Mouse (Mus musculus) limb, embryonic 11.5 days (tissue): ENCODE data around the gene Ero1l. TPM values are rescaled to one million over a fixed set of nuclear protein-coding genes. Genes with fewer than 3 reads are reported as not detected.

Experiments used
- ATAC-seq: fragments of 200-750 bp; cut with Nextera tagmentation; 2 replicates; pipeline ENCODE4 v1.8.0; 2017; ENCODE audit warnings: low read depth; ENCODE audit not compliant: insufficient number of reproducible peaks, low FRiP score, low TSS enrichment
- DNase-seq: peaks from one replicate; pipeline ENCODE4 v3.0.0-alpha.2; 2015; ENCODE audit warnings: low spot score
- H3K27ac ChIP-seq: fragments of 300-500 bp; sonication (generic); replicated peaks from 2 replicates; pipeline ENCODE4 v1.5.1; 2014; ENCODE audit warnings: low read depth, mild to moderate bottlenecking, low read length
- H3K27me3 ChIP-seq: fragments of 300-500 bp; sonication (generic); 2 replicates; pipeline ENCODE4 v1.6.1; 2014; ENCODE audit warnings: mild to moderate bottlenecking, low read length, mixed read lengths; ENCODE audit not compliant: control insufficient read depth, insufficient read depth
- H3K36me3 ChIP-seq: fragments of 300-500 bp; sonication (generic); 2 replicates; pipeline ENCODE4 v1.6.1; 2014; ENCODE audit warnings: mild to moderate bottlenecking, low read length, moderate library complexity, mixed read lengths; ENCODE audit not compliant: control insufficient read depth, insufficient read depth
- H3K4me1 ChIP-seq: fragments of 300-500 bp; sonication (generic); 2 replicates; pipeline ENCODE4 v1.6.1; 2014; ENCODE audit warnings: low read length, mixed read lengths; ENCODE audit not compliant: control insufficient read depth, insufficient read depth
- H3K4me2 ChIP-seq: fragments of 300-500 bp; sonication (generic); 2 replicates; pipeline ENCODE4 v1.6.1; 2014; ENCODE audit warnings: low read depth, mild to moderate bottlenecking, moderate library complexity; ENCODE audit not compliant: severe bottlenecking
- H3K4me3 ChIP-seq: fragments of 300-500 bp; sonication (generic); 2 replicates; pipeline ENCODE4 v1.5.1; 2014; ENCODE audit warnings: low read depth, low read length
- H3K9ac ChIP-seq: fragments of 300-500 bp; sonication (generic); 2 replicates; pipeline ENCODE4 v1.6.1; 2014; ENCODE audit warnings: mild to moderate bottlenecking, low read length
- H3K9me3 ChIP-seq: fragments of 300-500 bp; sonication (generic); 2 replicates; pipeline ENCODE4 v1.6.1; 2016; ENCODE audit warnings: low read length; ENCODE audit not compliant: control insufficient read depth
- whole genome bisulfite sequencing: fragments of 180-500 bp; shearing (Covaris S2); extraction: QIAGEN DNeasy Blood & Tissue Kit; methylation state at CpG from one replicate; pipeline ENCODE4 v1.1.7; 2014; 5-methylcytosine and 5-hydroxymethylcytosine counted together
- polyA plus RNA-seq: library from polyadenylated mRNA; unstranded; fragments of >200 nt; fragmentation: Nextera tagmentation; extraction: Ambion mirVana; gene quantifications from 2 replicates; pipeline ENCODE4 v1.2.1, GENCODE M21; 2014

The Ero1l gene
- polyA plus RNA-seq, 1 experiment from 2014 or later = 29.3 TPM

DNA sequence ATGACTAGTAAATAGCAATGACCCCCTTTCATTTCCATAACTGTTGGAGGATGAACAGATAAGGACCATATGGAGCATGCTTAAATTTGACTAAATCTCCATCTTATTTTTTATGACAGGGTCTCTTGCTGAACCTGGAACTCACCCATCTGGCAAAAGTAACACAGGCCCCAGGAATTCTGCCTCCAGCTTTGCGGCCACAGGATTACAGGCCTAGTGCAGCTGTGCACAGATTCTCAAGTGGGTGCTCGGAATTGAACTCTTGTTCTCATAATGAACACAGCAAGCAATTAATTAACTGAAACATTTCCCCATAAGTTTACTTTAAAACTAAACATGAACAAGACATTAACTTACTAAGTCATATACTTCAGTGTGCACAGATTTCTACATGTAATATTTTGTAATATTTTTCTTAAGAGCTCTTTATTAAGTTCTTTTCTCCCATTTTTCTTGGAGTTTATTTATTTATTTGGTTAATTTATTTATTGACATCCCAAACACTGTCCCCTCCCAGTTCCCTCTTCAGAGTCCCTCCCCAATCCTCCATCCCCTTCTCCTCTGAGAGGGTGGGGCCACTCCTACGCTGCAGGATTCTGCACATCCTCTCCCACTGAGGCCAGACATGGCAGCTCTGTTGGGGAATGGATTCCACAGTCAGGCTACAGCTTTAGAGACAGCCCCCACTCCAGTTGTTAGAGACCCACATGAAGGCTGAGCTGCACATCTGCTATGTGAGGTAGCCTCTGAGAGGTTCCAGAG is 54.6 kb downstream of the Ero1l start:
- Histone ChIP-seq H3K4me2 (no peak overlapping the region), H3K9me3 (no peaks in the 10 kb centered on the region), H3K4me1 (no peaks in the 10 kb centered on the region), H3K27me3 (no peaks in the 10 kb centered on the region), H3K9ac (no peak overlapping the region), H3K36me3 (no peaks in the 10 kb centered on the region), H3K4me3 (no peak overlapping the region), H3K27ac (no peak overlapping the region)
- DNase-seq (no peak), ATAC-seq (no peak)
- WGBS = 77% methylated on average over 3 of the region's 3 CpGs

DNA sequence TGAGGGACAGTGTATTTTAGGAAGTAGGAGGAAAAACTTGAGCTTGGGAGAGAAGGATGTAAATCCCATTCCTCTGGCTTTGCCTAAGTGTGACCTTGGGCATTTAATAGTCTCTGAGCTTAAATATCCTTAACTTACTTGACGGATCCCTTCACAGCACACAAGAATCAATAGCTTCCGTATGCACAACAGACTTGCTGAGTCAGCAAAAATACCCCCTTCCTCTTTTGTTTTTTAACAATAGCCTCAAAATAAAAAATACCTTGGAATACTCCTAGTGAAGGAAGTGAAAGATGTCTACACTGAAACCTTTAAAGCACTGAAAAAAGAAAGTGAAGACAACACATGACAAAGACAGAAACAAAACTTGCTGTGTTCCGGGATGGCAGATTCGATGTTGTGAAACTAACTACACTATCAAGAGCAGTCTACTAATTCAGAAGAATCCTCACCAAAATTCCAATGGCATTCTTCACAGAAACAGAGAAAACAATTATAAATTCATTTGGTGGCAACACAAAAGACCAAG is 67.0 kb downstream of the Ero1l start:
- Histone ChIP-seq H3K9me3 (no peaks in the 10 kb centered on the region), H3K27me3 (no peaks in the 10 kb centered on the region), H3K9ac (no peak overlapping the region), H3K4me2 (no peak overlapping the region), H3K36me3 (no peaks in the 10 kb centered on the region), H3K4me3 (no peak overlapping the region), H3K27ac (no peak overlapping the region), H3K4me1 (no peaks in the 10 kb centered on the region)
- no peak for DNase-seq
- WGBS = 92% methylated on average over 4 of the region's 4 CpGs
- ATAC-seq = no peak

DNA sequence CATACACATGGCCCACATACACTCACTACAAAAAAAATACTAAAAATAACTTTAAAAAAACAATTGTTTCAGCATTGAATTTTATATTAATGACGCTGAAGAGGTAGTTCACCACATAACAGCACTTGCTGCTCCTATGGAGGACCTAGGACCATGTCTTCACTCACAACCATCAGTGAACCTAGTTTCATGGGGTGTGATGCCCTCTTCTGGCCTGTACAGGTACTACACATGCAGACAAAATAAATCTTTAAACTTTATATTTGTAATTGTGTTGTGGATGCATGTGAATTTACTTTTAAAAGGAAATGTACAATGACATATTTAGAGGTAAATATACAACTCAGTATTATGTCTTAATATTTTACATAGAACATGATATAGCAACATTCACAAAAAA is 77.0 kb downstream of the Ero1l start:
- ATAC-seq (no peak), DNase-seq (no peak)
- Histone ChIP-seq H3K4me2 (no peak overlapping the region), H3K27ac (no peak overlapping the region), H3K27me3 (no peaks in the 10 kb centered on the region), H3K4me3 (no peak overlapping the region), H3K4me1 (no peaks in the 10 kb centered on the region), H3K9me3 (no peaks in the 10 kb centered on the region), H3K36me3 (no peaks in the 10 kb centered on the region), H3K9ac (no peak overlapping the region)
- 53% methylated on average over 1 of the region's 1 CpGs for WGBS

DNA sequence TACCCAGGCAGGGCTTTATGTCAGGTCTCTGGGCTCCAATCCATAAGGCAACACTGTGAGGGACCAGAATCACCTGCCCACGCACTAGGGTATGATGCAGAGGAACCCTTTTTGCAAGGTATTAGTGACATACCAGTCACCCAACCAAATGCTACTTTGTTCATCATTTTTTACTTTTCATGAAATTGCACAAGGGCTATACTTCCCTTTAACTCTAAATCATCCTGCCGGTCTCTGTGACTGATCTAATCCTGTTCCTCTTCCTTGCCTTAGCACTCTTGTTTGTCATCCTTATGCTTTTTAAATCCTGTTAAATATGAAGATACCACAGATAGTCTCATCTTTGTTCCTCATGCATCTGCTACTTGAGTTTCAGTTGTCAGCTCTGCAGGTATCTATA is 79.5 kb downstream of the Ero1l start:
- no peaks in the 10 kb centered on the region for H3K4me1 ChIP-seq
- H3K4me3 ChIP-seq = no peak overlapping the region
- H3K9ac ChIP-seq = no peak overlapping the region
- no peaks in the 10 kb centered on the region for H3K9me3 ChIP-seq
- H3K4me2 ChIP-seq = no peak overlapping the region
- no peak for ATAC-seq
- DNase-seq = no peak
- H3K27me3 ChIP-seq = no peaks in the 10 kb centered on the region
- no peak overlapping the region for H3K27ac ChIP-seq
- H3K36me3 ChIP-seq = no peaks in the 10 kb centered on the region
- 79% methylated on average over 2 of the region's 2 CpGs for WGBS

Other genes with a start within 250 kb of the Ero1l start
- 3.7 and 4.4 TPM in 2 replicates for gene Gpr137c, start 99.1 kb downstream of the Ero1l start, polyA plus RNA-seq
- 14.1 and 16.0 TPM in 2 replicates for gene Txndc16, start 98.4 kb downstream of the Ero1l start, polyA plus RNA-seq
- gene Psmc6, start 11.0 kb upstream of the Ero1l start, polyA plus RNA-seq = 237 and 242 TPM in 2 replicates
- 42.7 and 45.3 TPM in 2 replicates for gene Styx, start 32.3 kb upstream of the Ero1l start, polyA plus RNA-seq
- gene Gnpnat1, start 86.1 kb upstream of the Ero1l start, polyA plus RNA-seq = 54.7 and 58.3 TPM in 2 replicates
- gene Fermt2, start 211.3 kb upstream of the Ero1l start, polyA plus RNA-seq = 121 and 123 TPM in 2 replicates